Mouse (Mus musculus): Measurements from ENCODE around the gene Cfd.

- no peak for TF ChIP-seq CTCF (IDR thresholded peaks at IDR 0.05)
- TF ChIP-seq POLR2A (IDR thresholded peaks at IDR 0.05; ENCODE audit: insufficient read depth, low read depth, low read length): 0 out of 2 replicates have a peak, but pooled peaks have one; percentile 18
Measured at GRCm38 (mm10) chr10:79924998-79925784, 34.5 kb downstream of the Cfd start.

All from heart, adult 2 months (tissue).